Mouse (Mus musculus): ENCODE measurements around the gene Col25a1. TPM values are rescaled to one million over a fixed set of nuclear protein-coding genes. Genes with fewer than 3 reads are reported as not detected.

The Col25a1 gene
- polyA plus RNA-seq, 1 experiment = 0.15 TPM

DNA sequence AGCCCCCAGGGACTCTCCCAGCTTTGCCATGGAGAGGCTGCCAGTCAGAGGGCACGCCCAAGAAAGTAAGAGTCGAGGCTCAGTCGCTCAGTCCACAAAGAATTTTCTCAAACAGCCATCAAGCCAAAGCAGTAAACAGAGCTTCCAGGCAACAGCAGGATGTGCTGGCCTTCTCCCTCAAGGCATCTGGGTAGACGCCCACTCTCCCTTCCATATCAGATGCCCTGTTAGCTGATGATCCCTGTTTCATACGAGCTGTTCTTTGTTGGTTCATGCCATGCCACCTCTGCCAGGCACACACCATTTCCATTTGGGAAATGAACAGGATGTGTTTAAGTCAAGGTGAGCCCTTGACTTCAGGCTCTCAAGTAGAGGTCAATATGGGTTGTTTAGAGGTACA, 334.1 kb downstream of the Col25a1 start:
- no peak for DNase-seq (ENCODE audit: low read depth)

- DNase-seq (ENCODE audit: low read depth) = no peak
Observed at GRCm38 (mm10) chr3:130473211-130473768, 342.0 kb downstream of the Col25a1 start.

DNA sequence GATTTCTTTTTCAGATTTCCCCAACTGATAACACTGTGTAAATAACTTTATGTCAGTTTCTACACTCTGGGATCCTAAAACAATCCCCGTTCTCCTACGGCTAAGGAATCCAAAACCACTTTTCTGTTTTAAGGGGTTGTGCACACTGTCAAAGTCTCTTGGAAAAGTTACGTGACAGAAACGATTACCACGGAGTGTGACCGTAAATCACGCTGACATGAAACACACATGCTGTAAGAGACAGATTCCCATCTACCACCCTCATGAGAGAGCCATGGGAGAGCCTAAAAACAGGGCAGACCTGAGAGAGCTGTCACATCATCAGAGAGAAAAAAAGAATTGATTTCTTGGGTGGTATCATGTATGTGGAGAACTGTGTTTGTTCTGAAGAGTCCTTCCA, 342.7 kb downstream of the Col25a1 start:
- DNase-seq (ENCODE audit: low read depth) = no peak

GRCm38 (mm10) chr3:130482513-130482912, 351.2 kb downstream of the Col25a1 start:
- no peak for DNase-seq (ENCODE audit: low read depth)

- no peak for DNase-seq (ENCODE audit: low read depth)
Observed at GRCm38 (mm10) chr3:130488839-130489238, 357.5 kb downstream of the Col25a1 start.

DNA sequence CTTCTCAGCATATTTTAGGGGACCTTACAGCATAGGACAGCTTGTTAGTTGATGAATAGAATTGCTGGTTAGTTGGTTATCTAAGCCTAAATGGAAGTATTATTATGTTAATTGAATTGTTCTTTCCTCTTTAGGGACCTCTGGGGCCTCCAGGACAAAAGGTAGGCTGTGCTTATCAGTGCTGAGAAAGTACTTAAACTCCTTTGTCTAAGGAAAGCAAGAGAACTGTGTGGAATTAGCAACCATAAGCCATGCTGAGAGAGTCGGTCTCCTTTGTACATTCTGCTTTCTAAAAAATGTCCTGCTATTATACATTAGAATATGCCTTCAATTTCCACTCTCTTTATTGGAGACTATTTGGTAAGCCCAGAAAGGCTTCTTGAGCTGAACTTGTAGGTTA, 362.9 kb downstream of the Col25a1 start:
- no peak for DNase-seq (ENCODE audit: low read depth)

DNA sequence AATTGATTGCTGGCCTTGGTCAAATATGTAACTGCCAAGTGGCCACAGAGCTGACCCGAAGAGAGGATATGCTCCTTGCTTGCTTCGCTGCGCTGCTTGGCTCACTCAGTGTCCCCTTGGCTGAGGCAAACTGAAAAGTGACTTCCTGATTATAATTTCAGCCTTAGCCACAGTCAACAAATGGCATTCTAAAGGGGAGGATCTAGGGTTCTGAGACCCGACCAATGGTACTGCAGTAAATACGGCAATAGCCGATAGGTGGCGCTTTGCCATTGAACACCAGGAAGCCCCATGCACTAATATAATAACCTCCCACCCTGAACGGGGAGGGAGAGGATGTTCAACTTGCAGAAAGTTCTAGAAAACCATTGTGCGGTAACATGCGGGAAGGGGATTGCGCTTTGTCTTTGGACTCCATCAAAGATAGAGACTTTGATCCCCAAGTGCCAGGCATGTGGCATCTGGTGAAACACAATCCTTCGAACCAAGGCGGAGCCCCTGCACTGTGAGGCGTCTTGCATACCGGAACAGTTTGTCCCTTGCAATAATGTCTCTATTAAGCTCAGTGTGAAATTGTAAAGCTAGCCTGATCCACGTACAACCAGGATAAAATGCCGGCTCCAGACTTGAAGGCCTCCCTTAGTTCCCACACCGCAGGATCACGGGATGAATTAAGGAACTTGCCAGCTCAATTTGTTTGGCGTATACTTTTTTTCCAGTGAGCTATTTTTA, 363.5 kb downstream of the Col25a1 start:
- DNase-seq (ENCODE audit: low read depth) = no peak

DNA sequence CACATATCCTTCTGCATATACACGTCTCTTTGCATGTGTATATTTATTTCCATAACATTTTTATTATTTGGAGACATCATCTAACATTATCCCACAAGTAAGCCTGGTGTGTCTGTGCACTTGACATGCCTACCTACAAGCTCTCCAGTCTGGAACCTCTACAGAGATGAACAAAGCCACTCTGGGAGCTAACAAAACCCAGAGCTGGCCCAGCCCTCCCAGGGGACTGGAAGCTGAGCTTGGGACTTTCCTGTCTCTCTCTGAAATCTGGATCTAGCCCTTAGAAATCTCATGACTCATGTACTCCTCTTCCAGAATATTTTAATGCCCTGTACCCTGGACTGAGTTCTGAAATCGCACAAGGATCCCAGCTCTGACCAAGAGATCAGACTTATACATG, 365.7 kb downstream of the Col25a1 start:
- DNase-seq (ENCODE audit: low read depth) = no peak

GRCm38 (mm10) chr3:130501713-130502112, 370.4 kb downstream of the Col25a1 start:
- DNase-seq (ENCODE audit: low read depth) = no peak

DNA sequence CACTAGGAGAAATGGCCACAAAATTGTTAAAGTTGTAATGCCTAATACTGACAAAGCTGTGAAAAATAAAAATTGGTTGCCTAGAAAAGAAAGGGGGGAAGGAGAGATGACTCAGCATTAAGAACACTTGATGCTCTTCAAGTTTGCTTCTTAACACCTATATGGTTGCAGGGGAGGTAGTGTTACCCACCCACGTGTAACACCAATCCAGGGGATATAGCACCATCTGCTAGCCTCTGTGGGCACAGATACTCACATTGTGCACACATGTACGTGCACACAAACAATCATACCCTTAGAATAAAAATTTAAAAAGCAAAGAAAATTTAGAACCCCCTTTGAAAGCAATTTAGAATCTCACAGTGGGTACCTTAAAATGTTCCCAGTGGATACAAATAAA, 377.0 kb downstream of the Col25a1 start:
- DNase-seq (ENCODE audit: low read depth) = no peak

DNA sequence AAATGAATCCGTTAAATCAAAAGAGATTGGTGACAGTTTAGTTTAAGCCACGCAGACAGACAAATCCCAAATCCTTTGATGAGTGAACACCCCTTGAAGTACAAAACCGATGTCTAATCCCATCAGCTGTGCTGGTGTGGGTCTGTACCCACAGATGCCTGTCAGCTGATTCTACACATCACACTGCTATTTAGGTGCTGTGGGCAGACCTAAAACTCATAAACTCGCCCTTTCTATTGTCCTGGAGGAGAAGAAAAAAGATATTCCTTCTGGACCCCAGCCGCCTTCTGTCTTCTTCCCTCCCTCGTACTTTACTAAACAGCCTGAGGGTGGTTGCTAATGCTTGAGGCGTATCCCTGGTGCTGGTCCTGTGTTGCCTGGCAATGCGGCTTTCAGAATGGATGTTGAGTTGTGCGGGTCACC, 387.2 kb downstream of the Col25a1 start:
- no peak for DNase-seq (ENCODE audit: low read depth)

DNA sequence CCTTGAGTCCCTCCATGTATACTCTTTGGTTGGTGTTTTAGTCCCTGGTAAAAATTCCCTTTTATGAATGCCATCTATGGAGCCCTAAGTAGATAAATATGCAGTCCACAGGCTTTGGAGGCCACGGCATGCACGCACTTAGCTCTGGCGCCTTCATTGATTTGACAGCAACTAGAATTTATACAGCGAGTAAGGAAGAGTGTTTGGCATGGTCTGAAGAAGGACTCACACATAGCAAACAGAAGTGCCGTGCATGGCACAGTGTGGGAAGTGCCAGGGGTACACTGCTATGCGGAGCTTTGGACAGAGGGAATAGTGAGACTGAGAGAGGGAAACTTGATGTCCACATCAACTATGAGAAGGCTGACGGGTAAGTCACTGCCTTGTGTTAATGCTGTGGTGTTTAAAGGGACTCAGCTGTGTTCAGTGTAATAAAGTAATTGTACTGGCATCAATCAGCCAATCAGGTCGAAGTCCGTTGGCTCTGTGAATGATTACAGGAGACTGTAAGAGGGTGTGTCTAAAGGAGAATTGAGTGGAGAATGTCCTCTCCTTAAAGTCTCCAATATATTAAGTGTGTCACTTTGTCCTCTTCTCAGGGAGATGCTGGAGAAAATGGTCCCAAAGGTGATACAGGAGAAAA, 390.7 kb downstream of the Col25a1 start:
- no peak for DNase-seq (ENCODE audit: low read depth)

DNA sequence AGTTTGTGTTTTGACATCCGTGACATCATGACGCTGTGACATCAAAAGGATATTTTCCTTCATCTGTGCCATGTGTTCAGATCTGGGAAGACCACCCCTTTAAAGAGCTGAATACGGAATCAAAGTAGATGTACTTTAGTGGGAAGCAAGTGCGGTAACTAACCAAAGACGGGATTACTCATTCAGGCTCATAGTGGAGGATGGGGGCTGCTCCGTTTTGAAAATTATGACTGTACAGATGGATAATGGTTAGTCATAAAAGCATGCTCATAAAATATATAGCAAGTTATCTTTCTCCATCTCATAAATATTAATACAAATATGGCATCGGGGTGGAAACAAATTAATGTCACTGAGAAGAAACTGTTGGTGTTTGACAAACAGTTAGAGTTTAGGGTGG, 391.7 kb downstream of the Col25a1 start:
- no peak for DNase-seq (ENCODE audit: low read depth)

DNA sequence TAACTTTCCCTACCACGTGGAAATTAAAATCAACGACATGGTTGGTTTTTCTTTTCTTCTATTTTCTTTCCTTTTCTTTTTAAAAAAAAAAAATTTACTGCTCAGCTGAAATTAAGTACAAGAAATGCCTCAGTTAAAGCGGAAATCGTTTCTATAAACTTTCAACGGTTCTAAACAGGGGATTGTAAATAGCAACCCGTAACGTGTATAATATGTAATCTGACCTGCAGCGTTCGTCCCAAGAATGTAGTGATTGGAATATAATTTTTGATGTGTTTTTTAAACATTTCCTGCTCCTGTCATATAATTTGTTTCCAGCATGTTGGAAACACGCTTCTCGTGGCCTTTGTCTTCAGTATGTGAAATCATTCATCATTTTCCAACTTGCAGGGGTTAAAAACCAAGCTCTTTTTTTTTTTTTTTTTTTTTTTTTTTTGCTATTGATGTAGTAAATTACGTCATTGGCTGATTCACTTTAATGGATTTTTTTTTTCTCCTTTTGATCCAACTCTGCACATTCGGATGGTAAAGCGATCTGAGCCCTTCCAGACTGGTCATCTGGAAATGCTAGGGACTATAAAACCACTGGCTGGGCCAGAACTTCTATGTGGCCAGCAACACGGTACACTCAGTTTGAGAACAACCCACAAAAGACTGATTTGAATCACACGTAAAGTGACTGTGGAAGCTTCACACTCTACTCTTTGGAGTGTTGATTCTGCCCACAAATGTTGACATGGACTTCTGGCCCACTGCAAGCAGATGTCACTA, 393.3 kb downstream of the Col25a1 start:
- no peak for DNase-seq (ENCODE audit: low read depth)

- DNase-seq (ENCODE audit: low read depth) = no peak
Observed at GRCm38 (mm10) chr3:130535021-130535420, 403.7 kb downstream of the Col25a1 start.

DNA sequence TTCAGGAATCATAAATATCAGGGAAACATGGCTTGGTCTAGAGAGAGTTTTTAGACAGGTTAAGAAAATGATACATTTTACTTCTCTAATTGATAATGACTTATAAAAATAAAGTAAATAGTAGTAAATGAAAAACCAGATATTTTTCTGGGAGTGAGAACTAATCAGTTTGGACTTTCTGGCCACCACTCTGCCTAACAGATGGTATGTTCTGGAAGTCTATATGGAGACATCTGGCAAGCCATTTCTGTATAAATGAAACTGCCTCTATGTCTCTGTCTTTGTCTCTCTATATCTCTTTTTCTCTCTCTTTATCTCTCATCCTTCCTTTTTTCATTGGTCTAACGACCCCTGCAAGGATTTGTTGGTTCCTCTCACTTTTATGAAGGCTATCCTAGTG, 410.2 kb downstream of the Col25a1 start:
- no peak for DNase-seq (ENCODE audit: low read depth)

DNA sequence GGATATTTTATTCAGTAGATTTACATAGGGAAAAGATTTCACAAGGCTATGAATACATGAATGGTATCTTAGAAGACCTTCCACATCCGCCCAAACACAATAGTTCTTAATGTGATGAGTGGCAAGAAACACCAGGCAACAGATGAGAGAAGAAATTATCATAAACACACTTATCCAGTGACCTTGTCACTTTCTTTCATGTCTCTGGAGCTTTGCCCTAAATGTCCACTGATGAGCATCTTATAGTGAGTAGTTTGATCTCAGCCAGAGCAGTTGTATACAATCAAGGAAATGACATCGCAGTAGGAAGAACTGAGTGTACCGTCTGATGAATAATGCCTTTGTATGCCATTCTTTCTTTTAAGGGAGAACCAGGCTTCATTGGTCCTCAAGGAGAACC, 414.7 kb downstream of the Col25a1 start:
- no peak for DNase-seq (ENCODE audit: low read depth)

DNA sequence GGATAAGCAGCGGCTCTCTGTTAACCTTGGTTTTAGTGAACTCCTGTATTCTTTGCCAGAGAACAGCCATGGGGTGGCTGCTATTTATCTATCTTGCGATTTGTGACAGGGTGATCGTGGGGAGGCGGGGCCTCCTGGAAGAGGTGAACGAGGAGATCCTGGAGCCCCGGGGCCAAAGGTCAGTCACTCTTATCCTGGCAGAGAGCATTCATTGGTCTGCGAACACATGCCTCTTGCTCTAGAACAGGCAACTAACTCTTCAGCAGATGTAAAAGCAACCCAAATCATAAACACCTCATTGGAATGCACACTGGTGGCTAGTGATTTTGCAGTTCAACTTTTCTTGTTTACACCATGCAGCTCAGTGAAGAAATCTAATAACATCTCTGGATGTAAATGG, 417.8 kb downstream of the Col25a1 start:
- no peak for DNase-seq (ENCODE audit: low read depth)

GRCm38 (mm10) chr3:130556263-130556662, 425.0 kb downstream of the Col25a1 start:
- no peak for DNase-seq (ENCODE audit: low read depth)

GRCm38 (mm10) chr3:130565586-130565985, 434.3 kb downstream of the Col25a1 start:
- no peak for DNase-seq (ENCODE audit: low read depth)

GRCm38 (mm10) chr3:130568331-130569095, 437.2 kb downstream of the Col25a1 start:
- DNase-seq (ENCODE audit: low read depth) = no peak

GRCm38 (mm10) chr3:130573243-130573642, 441.9 kb downstream of the Col25a1 start:
- DNase-seq (ENCODE audit: low read depth) = no peak
